Mouse (Mus musculus): ENCODE data around the gene Nsun7.
A peak's percentile ranks its signal among the peaks of the same experiment; 100 is the strongest.

Nsun7 gene

GRCm38 (mm10) chr5:66280742-66281141 lies 21.0 kb downstream of the Nsun7 start:
- DNase-seq (ENCODE audit: low spot score): no peak

GRCm38 (mm10) chr5:66294106-66294625 lies 34.5 kb downstream of the Nsun7 start:
- no peak for DNase-seq (ENCODE audit: low spot score)

GRCm38 (mm10) chr5:66294952-66295351 lies 35.3 kb downstream of the Nsun7 start:
- DNase-seq (ENCODE audit: low spot score): no peak

GRCm38 (mm10) chr5:66296116-66296515 lies 36.4 kb downstream of the Nsun7 start:
- no peak for DNase-seq (ENCODE audit: low spot score)

GRCm38 (mm10) chr5:66298856-66299255 lies 39.2 kb downstream of the Nsun7 start:
- DNase-seq (ENCODE audit: low spot score): no peak

GRCm38 (mm10) chr5:66300576-66300975 lies 40.9 kb downstream of the Nsun7 start:
- no peak for DNase-seq (ENCODE audit: low spot score)

GRCm38 (mm10) chr5:66302085-66302815 lies 42.6 kb downstream of the Nsun7 start:
- no peak for DNase-seq (ENCODE audit: low spot score)

- DNase-seq (ENCODE audit: low spot score): no peak
Observed at GRCm38 (mm10) chr5:66302873-66303272, 43.2 kb downstream of the Nsun7 start.

- DNase-seq (ENCODE audit: low spot score): no peak
Observed at GRCm38 (mm10) chr5:66304300-66305067, 44.8 kb downstream of the Nsun7 start.

- DNase-seq (ENCODE audit: low spot score): no peak
Observed at GRCm38 (mm10) chr5:66305511-66305910, 45.8 kb downstream of the Nsun7 start.

GRCm38 (mm10) chr5:66310328-66310727 lies 50.6 kb downstream of the Nsun7 start:
- no peak for DNase-seq (ENCODE audit: low spot score)

GRCm38 (mm10) chr5:66310806-66311205 lies 51.1 kb downstream of the Nsun7 start:
- no peak for DNase-seq (ENCODE audit: low spot score)

GRCm38 (mm10) chr5:66315791-66316190 lies 56.1 kb downstream of the Nsun7 start:
- DNase-seq (ENCODE audit: low spot score): no peak

- peak; percentile 37 for DNase-seq (ENCODE audit: low spot score)
Observed at GRCm38 (mm10) chr5:66319341-66319740, 59.6 kb downstream of the Nsun7 start.

GRCm38 (mm10) chr5:66319827-66320404 lies 60.2 kb downstream of the Nsun7 start:
- no peak for DNase-seq (ENCODE audit: low spot score)

- no peak for DNase-seq (ENCODE audit: low spot score)
Observed at GRCm38 (mm10) chr5:66323131-66323530, 63.4 kb downstream of the Nsun7 start.

- no peak for DNase-seq (ENCODE audit: low spot score)
Observed at GRCm38 (mm10) chr5:66323603-66324002, 63.9 kb downstream of the Nsun7 start.

- DNase-seq (ENCODE audit: low spot score): no peak
Observed at GRCm38 (mm10) chr5:66326395-66326794, 66.7 kb downstream of the Nsun7 start.

- no peak for DNase-seq (ENCODE audit: low spot score)
Observed at GRCm38 (mm10) chr5:66327949-66328726, 68.4 kb downstream of the Nsun7 start.

GRCm38 (mm10) chr5:66328766-66329165 lies 69.1 kb downstream of the Nsun7 start:
- DNase-seq (ENCODE audit: low spot score): no peak

GRCm38 (mm10) chr5:66330806-66331205 lies 71.1 kb downstream of the Nsun7 start:
- DNase-seq (ENCODE audit: low spot score): no peak
